Mouse (Mus musculus) olfactory bulb, adult 2 months (tissue): ENCODE measurements at regions not wholly inside any gene's neighbourhood (a gene's known extent, or its start where the extent isn't known, plus 50 kb on each side); places are given as distances from the start of the nearest gene placed in this dataset.

Experiments
- H3K27ac ChIP-seq: fragments of 200-500 bp; 2 replicates; pipeline ENCODE4 v1.5.1; 2012; ENCODE audit warnings: low read depth, low read length; ENCODE audit not compliant: insufficient read depth
- H3K4me1 ChIP-seq: fragments of 200-500 bp; 2 replicates; pipeline ENCODE4 v1.6.1; 2012; ENCODE audit warnings: low read length; ENCODE audit not compliant: control insufficient read depth, insufficient read depth
- H3K4me3 ChIP-seq: fragments of 200-500 bp; 2 replicates; pipeline ENCODE4 v1.5.1; 2012; ENCODE audit warnings: mild to moderate bottlenecking, low read depth, low read length, moderate library complexity; ENCODE audit not compliant: insufficient read depth
- CTCF ChIP-seq: fragments of 200-500 bp; IDR thresholded peaks from 2 replicates; pipeline ENCODE4 v1.5.1; 2012; ENCODE audit warnings: low read depth, mild to moderate bottlenecking, low read length, moderate library complexity; ENCODE audit not compliant: insufficient read depth
- POLR2A ChIP-seq: fragments of 200-500 bp; IDR thresholded peaks from 2 replicates; pipeline ENCODE4 v1.6.1; 2012; ENCODE audit warnings: mild to moderate bottlenecking, low read depth, low read length, moderate library complexity; ENCODE audit not compliant: insufficient read depth
- WGBS: fragments of 180-500 bp; shearing (Covaris S2); methylation state at CpG from one replicate; pipeline ENCODE4 v1.1.7; 2018; 5-methylcytosine and 5-hydroxymethylcytosine counted together

- TF ChIP-seq POLR2A (no peak), CTCF (no peak)
- no peaks in the 10 kb centered on the region for H3K4me1 ChIP-seq
- H3K4me3 ChIP-seq, result no peak overlapping the region
- H3K27ac ChIP-seq, result no peak overlapping the region
- 77% methylated on average over 10 of the region's 10 CpGs for WGBS
Measured at GRCm38 (mm10) chr7:136664424-136665082, 229.9 kb upstream of the Mgmt start.

- Histone ChIP-seq H3K27ac (no peak overlapping the region), H3K4me1 (no peaks in the 10 kb centered on the region), H3K4me3 (no peak overlapping the region)
- TF ChIP-seq CTCF, result no peak
- no peak for TF ChIP-seq POLR2A
- WGBS, result 93% methylated on average over 2 of the region's 2 CpGs
Measured at GRCm38 (mm10) chr7:136665901-136666300, 228.5 kb upstream of the Mgmt start.

- 30% methylated on average over 6 of the region's 6 CpGs for WGBS
- Histone ChIP-seq H3K27ac (no peak overlapping the region), H3K4me3 (no peak overlapping the region), H3K4me1 (no peaks in the 10 kb centered on the region)
- no peak for TF ChIP-seq CTCF
- TF ChIP-seq POLR2A, result no peak
Measured at GRCm38 (mm10) chr7:136666707-136667106, 227.7 kb upstream of the Mgmt start.

- H3K4me1 ChIP-seq, result no peaks in the 10 kb centered on the region
- H3K27ac ChIP-seq, result no peak overlapping the region
- WGBS, result 86% methylated on average over 7 of the region's 7 CpGs
- no peak overlapping the region for H3K4me3 ChIP-seq
- TF ChIP-seq CTCF (no peak), POLR2A (no peak)
Measured at GRCm38 (mm10) chr7:136670675-136671074, 223.7 kb upstream of the Mgmt start.

- WGBS, result 77% methylated on average over 5 of the region's 5 CpGs
- TF ChIP-seq CTCF (no peak), POLR2A (no peak)
- Histone ChIP-seq H3K4me1 (0 out of 2 replicates have a peak, but pooled peaks cover 4% of the 10 kb centered on the region), H3K27ac (no peak overlapping the region), H3K4me3 (no peak overlapping the region)
Measured at GRCm38 (mm10) chr7:136674159-136674558, 220.3 kb upstream of the Mgmt start.

- no peak overlapping the region for H3K27ac ChIP-seq
- no peak for TF ChIP-seq CTCF
- no peak for TF ChIP-seq POLR2A
- 75% methylated on average over 5 of the region's 5 CpGs for WGBS
Measured at GRCm38 (mm10) chr7:136675041-136675440, 219.4 kb upstream of the Mgmt start.

GRCm38 (mm10) chr7:136676104-136676503, 218.3 kb upstream of the Mgmt start:
- H3K27ac ChIP-seq, result no peak overlapping the region
- H3K4me1 ChIP-seq, result 0 out of 2 replicates have a peak, but pooled peaks cover 4% of the 10 kb centered on the region
- no peak for TF ChIP-seq CTCF
- TF ChIP-seq POLR2A, result no peak
- no peak overlapping the region for H3K4me3 ChIP-seq
- WGBS, result 60% methylated on average over 6 of the region's 6 CpGs

More at GRCm38 (mm10) chr7:136675041-136675440, 219.4 kb upstream of the Mgmt start:
- Histone ChIP-seq H3K4me1 (0 out of 2 replicates have a peak, but pooled peaks cover 4% of the 10 kb centered on the region), H3K4me3 (no peak overlapping the region)

- 38% methylated on average over 17 of the region's 17 CpGs for WGBS
- H3K4me1 ChIP-seq, result 0 out of 2 replicates have a peak, but pooled peaks cover 4% of the 10 kb centered on the region
- TF ChIP-seq CTCF (no peak), POLR2A (no peak)
- no peak overlapping the region for H3K27ac ChIP-seq
- no peak overlapping the region for H3K4me3 ChIP-seq
Measured at GRCm38 (mm10) chr7:136676987-136677545, 217.3 kb upstream of the Mgmt start.

- WGBS, result 36% methylated on average over 6 of the region's 6 CpGs
- Histone ChIP-seq H3K4me3 (no peak overlapping the region), H3K27ac (no peak overlapping the region), H3K4me1 (peaks cover 2% of the 10 kb centered on the region; the same call in 1 of the 2 replicates)
- TF ChIP-seq POLR2A (no peak), CTCF (no peak)
Measured at GRCm38 (mm10) chr7:136689579-136689978, 204.8 kb upstream of the Mgmt start.

- no peak overlapping the region for H3K4me3 ChIP-seq
- H3K4me1 ChIP-seq, result no peaks in the 10 kb centered on the region
- WGBS, result 90% methylated on average over 1 of the region's 1 CpGs
- no peak overlapping the region for H3K27ac ChIP-seq
- TF ChIP-seq POLR2A, result no peak
- TF ChIP-seq CTCF, result no peak
Measured at GRCm38 (mm10) chr7:136706246-136706645, 188.2 kb upstream of the Mgmt start.
